Mouse (Mus musculus): Measurements from ENCODE around the gene Rpl26.

GRCm38 (mm10) chr11:68904375-68905137 lies 3.2 kb downstream of the Rpl26 start:
- peak; percentile 64 for TF ChIP-seq CTCF (IDR thresholded peaks at IDR 0.05; ENCODE audit: low read depth)
- no peak for TF ChIP-seq EP300 (IDR thresholded peaks at IDR 0.05; ENCODE audit: low read depth)

Measured in liver, embryonic 14.5 days (tissue).